Mouse (Mus musculus): Measurements from ENCODE around the gene Bpnt1. TPM values are rescaled to one million over a fixed set of nuclear protein-coding genes. Genes with fewer than 3 reads are reported as not detected.

The Bpnt1 gene
- 30.4 and 33.2 TPM in 2 replicates for polyA plus RNA-seq (2016; fragmentation: Nextera tagmentation; extraction: Ambion mirVana)

DNA sequence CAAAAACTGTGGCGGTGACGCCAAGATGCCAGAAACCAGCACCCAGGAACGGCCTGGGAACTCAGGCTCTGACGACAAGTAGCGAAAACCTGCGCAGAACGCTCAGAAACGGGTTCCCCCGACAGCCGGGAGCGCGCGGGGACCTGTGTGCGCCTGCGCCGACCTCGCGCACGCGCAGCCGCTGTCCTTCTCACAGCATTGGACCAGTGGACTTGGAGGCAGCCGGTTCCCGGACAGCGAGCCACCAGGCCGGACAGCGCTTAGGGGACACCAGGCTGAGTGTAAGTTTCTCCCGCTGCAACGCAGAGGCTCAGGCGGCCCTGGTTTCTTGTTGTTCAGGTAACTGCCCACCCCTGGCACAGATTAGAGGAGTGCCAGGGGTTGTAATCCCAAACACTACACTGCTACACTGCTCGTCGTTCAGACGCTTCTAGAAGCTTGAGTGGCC, at the start of gene Bpnt1:
Gene Bpnt1 (plus strand): TSS at position 167 of the 448 bp plus-strand sequence.
- peak within 1 kb of the TSS; percentile 65 for H3K4me2 ChIP-seq
- ATAC-seq (ENCODE audit: low FRiP score) = peak; percentile 88
- H3K27me3 ChIP-seq = no peaks in the 10 kb centered on the region
- H3K36me3 ChIP-seq (replicated peaks) = peaks cover 1% of the 10 kb centered on the region; the same call in 1 of the 2 replicates
- H3K4me1 ChIP-seq = peaks cover 47% of the 10 kb centered on the region
- WGBS = under 1% methylated on average over 32 of the region's 32 CpGs
- H3K27ac ChIP-seq = peak within 1 kb of the TSS; percentile 90
- H3K9me3 ChIP-seq = no peaks in the 10 kb centered on the region
- peak within 1 kb of the TSS; percentile 65 for H3K9ac ChIP-seq
- H3K4me3 ChIP-seq (replicated peaks) = peak within 1 kb of the TSS; percentile 53

- WGBS = 94% methylated on average over 11 of the region's 11 CpGs
Measured at GRCm38 (mm10) chr1:185282846-185283245, 49.1 kb upstream of the Bpnt1 start.

DNA sequence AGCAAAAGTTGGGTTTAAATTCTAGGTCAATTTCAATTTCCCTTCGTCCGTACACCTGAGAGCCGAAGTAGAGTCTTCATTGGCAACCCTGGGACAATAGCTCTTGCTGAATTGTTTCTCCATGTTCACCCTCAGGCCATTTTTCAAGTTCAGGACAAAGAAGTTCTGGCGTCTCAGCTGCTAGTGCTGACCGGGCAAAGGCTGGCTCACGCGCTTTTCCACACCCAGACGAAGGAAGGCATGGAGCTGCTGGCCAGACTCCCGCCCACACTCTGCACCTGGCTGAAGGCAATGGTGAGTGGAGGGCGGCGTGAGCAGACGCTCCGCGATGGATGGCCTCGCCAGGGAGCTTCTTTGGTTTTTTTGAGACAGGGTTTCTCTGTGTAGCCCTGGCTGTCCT, 48.7 kb upstream of the Bpnt1 start:
- H3K4me3 ChIP-seq (replicated peaks) = no peak overlapping the region
- H3K36me3 ChIP-seq (replicated peaks) = peaks cover 76% of the 10 kb centered on the region
- H3K27me3 ChIP-seq = no peaks in the 10 kb centered on the region
- H3K4me2 ChIP-seq = no peak overlapping the region
- WGBS = 97% methylated on average over 15 of the region's 15 CpGs
- H3K9me3 ChIP-seq = no peaks in the 10 kb centered on the region
- no peak overlapping the region for H3K27ac ChIP-seq
- H3K4me1 ChIP-seq = no peaks in the 10 kb centered on the region; the same call in 1 of the 2 replicates
- no peak overlapping the region for H3K9ac ChIP-seq
- ATAC-seq (ENCODE audit: low FRiP score) = no peak

More at GRCm38 (mm10) chr1:185282846-185283245, 49.1 kb upstream of the Bpnt1 start:
- Histone ChIP-seq H3K9me3 (no peaks in the 10 kb centered on the region), H3K4me3 (replicated peaks) (no peak overlapping the region), H3K27me3 (no peaks in the 10 kb centered on the region), H3K4me2 (no peak overlapping the region), H3K36me3 (replicated peaks) (peaks cover 77% of the 10 kb centered on the region), H3K27ac (no peak overlapping the region), H3K4me1 (no peaks in the 10 kb centered on the region; the same call in 1 of the 2 replicates), H3K9ac (no peak overlapping the region)
- no peak for ATAC-seq (ENCODE audit: low FRiP score)

DNA sequence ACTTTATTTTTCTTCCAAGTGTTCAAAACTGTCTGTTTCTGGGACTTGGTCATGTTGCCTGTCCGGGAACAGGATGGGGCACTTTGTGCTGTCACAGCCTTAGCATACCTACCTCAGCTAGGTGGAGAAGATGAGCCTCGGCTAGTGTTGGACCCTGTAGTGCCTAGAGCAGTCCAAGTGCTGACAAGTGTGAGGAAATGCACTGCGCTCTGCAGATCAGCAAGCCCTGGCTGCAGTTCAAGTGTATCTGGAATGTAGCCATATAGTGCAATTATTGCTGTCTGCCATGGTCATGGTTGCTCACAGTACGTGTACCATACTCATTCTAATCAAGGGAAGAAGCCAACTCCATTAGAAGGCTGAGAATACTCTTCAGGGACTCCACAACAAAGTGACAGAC, 47.2 kb upstream of the Bpnt1 start:
- H3K27me3 ChIP-seq = no peaks in the 10 kb centered on the region
- peak; percentile 33; the same call in 1 of the 2 replicates for ATAC-seq (ENCODE audit: low FRiP score)
- H3K4me1 ChIP-seq = no peaks in the 10 kb centered on the region; the same call in 1 of the 2 replicates
- peaks cover 62% of the 10 kb centered on the region for H3K36me3 ChIP-seq (replicated peaks)
- no peak overlapping the region for H3K4me3 ChIP-seq (replicated peaks)
- H3K9ac ChIP-seq = no peak overlapping the region
- H3K27ac ChIP-seq = no peak overlapping the region
- no peaks in the 10 kb centered on the region for H3K9me3 ChIP-seq
- WGBS = 77% methylated on average over 4 of the region's 4 CpGs
- H3K4me2 ChIP-seq = no peak overlapping the region

GRCm38 (mm10) chr1:185285171-185285570, 46.8 kb upstream of the Bpnt1 start:
- no peak overlapping the region for H3K27ac ChIP-seq
- no peak overlapping the region for H3K9ac ChIP-seq
- peak; percentile 63; the same call in 1 of the 2 replicates for ATAC-seq (ENCODE audit: low FRiP score)
- no peak overlapping the region for H3K4me2 ChIP-seq
- 89% methylated on average over 4 of the region's 4 CpGs for WGBS
- no peaks in the 10 kb centered on the region for H3K27me3 ChIP-seq
- H3K4me1 ChIP-seq = no peaks in the 10 kb centered on the region; the same call in 1 of the 2 replicates
- no peaks in the 10 kb centered on the region for H3K9me3 ChIP-seq
- H3K36me3 ChIP-seq (replicated peaks) = peaks cover 61% of the 10 kb centered on the region
- H3K4me3 ChIP-seq (replicated peaks) = no peak overlapping the region

DNA sequence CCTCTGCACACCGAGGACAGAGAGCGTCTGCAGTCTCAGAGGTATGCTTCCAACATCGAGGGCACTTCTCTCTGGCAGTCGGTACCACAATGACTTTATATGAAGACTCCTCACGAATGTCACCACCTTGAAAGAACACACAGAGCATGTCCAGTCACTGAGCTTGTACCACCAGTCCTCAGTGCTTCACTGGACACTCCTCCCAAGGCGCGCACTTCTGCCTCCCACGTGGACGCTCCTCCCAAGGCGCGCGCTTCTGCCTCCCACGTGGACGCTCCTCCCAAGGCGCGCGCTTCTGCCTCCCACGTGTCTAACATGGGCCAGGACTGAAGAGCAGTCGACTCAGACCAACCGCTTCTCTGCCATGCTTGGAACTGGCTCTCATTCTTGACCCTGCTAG, 44.9 kb upstream of the Bpnt1 start:
- no peaks in the 10 kb centered on the region for H3K27me3 ChIP-seq
- H3K9me3 ChIP-seq = no peaks in the 10 kb centered on the region
- H3K36me3 ChIP-seq (replicated peaks) = peaks cover 67% of the 10 kb centered on the region
- 96% methylated on average over 20 of the region's 20 CpGs for WGBS
- H3K4me1 ChIP-seq = no peaks in the 10 kb centered on the region; the same call in 1 of the 2 replicates
- ATAC-seq (ENCODE audit: low FRiP score) = no peak
- H3K4me2 ChIP-seq = no peak overlapping the region
- H3K27ac ChIP-seq = no peak overlapping the region
- H3K4me3 ChIP-seq (replicated peaks) = no peak overlapping the region
- H3K9ac ChIP-seq = no peak overlapping the region

DNA sequence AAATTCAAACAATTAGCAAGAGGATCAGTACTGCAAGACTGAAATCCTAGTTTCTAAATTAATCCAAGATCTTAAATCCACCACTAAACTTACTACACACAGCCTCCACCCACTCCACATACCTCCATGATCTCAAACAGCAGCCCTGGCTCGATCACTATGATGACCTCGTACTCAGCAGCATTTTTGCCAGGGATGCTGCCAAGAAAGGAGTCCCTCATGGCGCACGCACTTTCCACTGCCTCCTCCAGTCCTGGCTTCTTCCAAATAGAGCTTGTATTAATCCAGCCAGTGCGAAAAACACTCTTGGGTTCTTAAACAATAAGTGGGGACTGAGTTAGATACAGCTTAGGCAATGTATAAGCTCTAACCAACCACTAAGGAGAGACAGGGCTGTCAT, 42.7 kb upstream of the Bpnt1 start:
- no peak overlapping the region for H3K9ac ChIP-seq
- H3K4me1 ChIP-seq = no peaks in the 10 kb centered on the region; the same call in 1 of the 2 replicates
- no peaks in the 10 kb centered on the region for H3K9me3 ChIP-seq
- no peak for ATAC-seq (ENCODE audit: low FRiP score)
- no peaks in the 10 kb centered on the region for H3K27me3 ChIP-seq
- H3K36me3 ChIP-seq (replicated peaks) = peaks cover 65% of the 10 kb centered on the region
- no peak overlapping the region for H3K27ac ChIP-seq
- WGBS = 92% methylated on average over 5 of the region's 5 CpGs
- H3K4me2 ChIP-seq = no peak overlapping the region
- H3K4me3 ChIP-seq (replicated peaks) = no peak overlapping the region

- WGBS = 75% methylated on average over 4 of the region's 4 CpGs
- Histone ChIP-seq H3K27me3 (no peaks in the 10 kb centered on the region), H3K9me3 (no peaks in the 10 kb centered on the region), H3K4me1 (no peaks in the 10 kb centered on the region), H3K4me2 (no peak overlapping the region), H3K9ac (no peak overlapping the region), H3K27ac (no peak overlapping the region), H3K4me3 (replicated peaks) (no peak overlapping the region), H3K36me3 (replicated peaks) (peaks cover 66% of the 10 kb centered on the region)
- no peak for ATAC-seq (ENCODE audit: low FRiP score)
Measured at GRCm38 (mm10) chr1:185291336-185291735, 40.6 kb upstream of the Bpnt1 start.

DNA sequence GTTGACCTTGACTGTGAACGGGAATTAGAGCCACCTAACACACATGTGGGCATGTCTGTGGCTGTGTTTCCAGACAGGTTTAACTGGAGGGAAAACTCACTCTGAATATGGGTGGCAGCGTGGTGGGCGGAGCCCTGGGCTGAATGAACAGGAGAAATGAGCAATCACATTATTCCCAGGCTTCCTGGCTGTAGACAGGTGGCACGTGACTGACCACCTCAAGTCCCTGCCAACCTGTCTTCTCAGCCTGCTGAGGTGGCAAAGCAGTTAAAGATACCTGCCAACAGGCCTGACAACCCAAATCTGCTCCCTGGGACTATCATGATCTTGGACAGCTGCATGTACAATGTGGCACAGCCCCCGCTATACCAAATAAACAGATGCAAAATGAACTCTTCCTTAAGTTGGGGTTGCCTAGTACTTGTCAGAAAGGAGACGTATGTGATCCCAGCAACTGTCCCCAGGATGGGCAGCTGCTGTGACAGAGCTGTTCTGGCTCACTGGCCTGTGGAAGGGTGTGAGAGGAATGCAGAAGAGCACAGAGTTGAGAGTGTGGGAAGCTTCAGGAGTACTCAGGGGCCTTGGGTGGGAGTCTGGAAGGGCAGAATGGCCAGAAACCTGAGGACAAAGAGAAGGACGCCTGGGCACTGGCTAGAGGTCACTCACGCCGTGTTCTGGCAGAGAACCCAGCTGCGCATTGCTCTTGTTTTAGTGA, 39.1 kb upstream of the Bpnt1 start:
- H3K4me1 ChIP-seq = no peaks in the 10 kb centered on the region
- H3K9me3 ChIP-seq = no peaks in the 10 kb centered on the region
- no peak overlapping the region for H3K27ac ChIP-seq
- no peaks in the 10 kb centered on the region for H3K27me3 ChIP-seq
- H3K36me3 ChIP-seq (replicated peaks) = peaks cover 67% of the 10 kb centered on the region
- H3K9ac ChIP-seq = no peak overlapping the region
- no peak overlapping the region for H3K4me3 ChIP-seq (replicated peaks)
- 94% methylated on average over 10 of the region's 10 CpGs for WGBS
- H3K4me2 ChIP-seq = no peak overlapping the region
- ATAC-seq (ENCODE audit: low FRiP score) = no peak

- Histone ChIP-seq H3K27ac (no peak overlapping the region), H3K36me3 (replicated peaks) (peaks cover 61% of the 10 kb centered on the region), H3K9me3 (no peaks in the 10 kb centered on the region), H3K9ac (no peak overlapping the region), H3K4me2 (no peak overlapping the region), H3K27me3 (no peaks in the 10 kb centered on the region), H3K4me3 (replicated peaks) (no peak overlapping the region), H3K4me1 (no peaks in the 10 kb centered on the region)
- no peak for ATAC-seq (ENCODE audit: low FRiP score)
- whole genome bisulfite sequencing = 93% methylated on average over 7 of the region's 7 CpGs
Measured at GRCm38 (mm10) chr1:185296850-185297249, 35.1 kb upstream of the Bpnt1 start.

DNA sequence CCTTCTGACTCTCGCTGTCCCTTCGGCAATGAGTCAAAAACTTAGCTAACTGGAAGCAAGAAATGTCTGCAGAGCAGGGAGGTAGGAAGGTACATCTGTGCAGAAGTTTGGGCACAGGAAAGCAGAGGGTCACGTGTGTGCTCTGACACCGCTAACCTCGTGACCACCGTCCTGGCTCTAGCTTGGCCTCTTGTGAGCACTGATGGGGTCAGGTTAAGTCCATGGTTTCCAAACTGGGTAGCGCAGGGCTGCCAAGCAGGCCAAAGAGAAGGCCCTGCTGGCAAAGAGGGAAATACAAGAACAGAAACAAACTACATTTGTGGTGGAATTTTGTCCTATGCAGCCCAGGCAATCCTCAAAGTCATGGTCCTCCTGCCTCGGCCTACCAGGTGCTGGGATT, 33.5 kb upstream of the Bpnt1 start:
- Histone ChIP-seq H3K9me3 (no peaks in the 10 kb centered on the region), H3K4me2 (no peak overlapping the region), H3K27me3 (no peaks in the 10 kb centered on the region), H3K27ac (no peak overlapping the region), H3K9ac (no peak overlapping the region), H3K4me3 (replicated peaks) (no peak overlapping the region), H3K4me1 (no peaks in the 10 kb centered on the region), H3K36me3 (replicated peaks) (peaks cover 57% of the 10 kb centered on the region)
- ATAC-seq (ENCODE audit: low FRiP score) = no peak
- 94% methylated on average over 8 of the region's 8 CpGs for WGBS

- no peaks in the 10 kb centered on the region for H3K9me3 ChIP-seq
- WGBS = 88% methylated on average over 6 of the region's 6 CpGs
- no peaks in the 10 kb centered on the region for H3K4me1 ChIP-seq
- no peaks in the 10 kb centered on the region for H3K27me3 ChIP-seq
- H3K4me2 ChIP-seq = no peak overlapping the region
- no peak overlapping the region for H3K27ac ChIP-seq
- H3K9ac ChIP-seq = no peak overlapping the region
- H3K36me3 ChIP-seq (replicated peaks) = peaks cover 38% of the 10 kb centered on the region
- no peak overlapping the region for H3K4me3 ChIP-seq (replicated peaks)
- no peak for ATAC-seq (ENCODE audit: low FRiP score)
Measured at GRCm38 (mm10) chr1:185302816-185303215, 29.1 kb upstream of the Bpnt1 start.

GRCm38 (mm10) chr1:185306836-185307235, 25.1 kb upstream of the Bpnt1 start:
- no peak overlapping the region for H3K4me3 ChIP-seq (replicated peaks)
- H3K4me2 ChIP-seq = no peak overlapping the region
- H3K27me3 ChIP-seq = no peaks in the 10 kb centered on the region
- peaks cover 39% of the 10 kb centered on the region for H3K36me3 ChIP-seq (replicated peaks)
- H3K9me3 ChIP-seq = no peaks in the 10 kb centered on the region
- no peak for ATAC-seq (ENCODE audit: low FRiP score)
- no peak overlapping the region for H3K9ac ChIP-seq
- H3K4me1 ChIP-seq = no peaks in the 10 kb centered on the region
- H3K27ac ChIP-seq = no peak overlapping the region
- 96% methylated on average over 12 of the region's 12 CpGs for WGBS

Data from forebrain, embryonic 12.5 days (tissue).